Mouse (Mus musculus): ENCODE data around the gene Gsdma. TPM values are rescaled to one million over a fixed set of nuclear protein-coding genes. Genes with fewer than 3 reads are reported as not detected.
"Not testable (repeated sequence)": the region's sequence is repeated elsewhere in the genome, so short reads cannot be mapped to it uniquely, and the experiment has no call there.

Gene Gsdma
- polyA plus RNA-seq, 1 experiment from 2014 or later: 0.05 TPM

DNA sequence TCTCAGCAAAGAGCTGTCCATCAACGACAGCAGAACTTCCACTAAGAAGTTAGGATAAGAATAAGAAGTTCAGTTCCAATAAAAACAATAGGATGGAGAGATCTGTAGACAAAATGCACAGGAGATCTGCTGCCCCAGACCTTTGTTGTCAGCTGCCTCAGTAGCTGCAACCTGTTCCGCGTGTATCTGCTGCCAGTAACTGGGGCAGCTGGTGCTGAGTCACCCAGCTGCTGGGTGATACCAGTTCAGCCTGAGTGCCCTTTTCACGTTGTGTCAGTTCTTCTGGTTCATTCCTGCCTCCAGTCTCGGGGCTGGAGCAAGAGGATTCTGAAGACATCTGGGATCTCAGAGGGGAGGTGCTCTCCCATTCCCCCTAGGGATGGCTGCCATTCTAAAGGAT is 7.7 kb downstream of the Gsdma start:
- DNase-seq (ENCODE audit: low spot score): no peak
- H3K9me3 ChIP-seq (ENCODE audit: control insufficient read depth, low read length): no peaks in the 10 kb centered on the region
- no peaks in the 10 kb centered on the region; the same call in 1 of the 2 replicates for H3K27me3 ChIP-seq (ENCODE audit: control insufficient read depth, insufficient read depth, low read length)
- H3K4me3 ChIP-seq (ENCODE audit: low read depth, low read length): no peak overlapping the region
- H3K4me1 ChIP-seq (ENCODE audit: control insufficient read depth, insufficient read depth, low read length): no peaks in the 10 kb centered on the region
- H3K4me2 ChIP-seq (ENCODE audit: low read depth, severe bottlenecking): no peak overlapping the region
- no peak overlapping the region for H3K27ac ChIP-seq (replicated peaks; ENCODE audit: low read depth, low read length)
- WGBS: 57% methylated on average over 5 of the region's 5 CpGs
- H3K9ac ChIP-seq (ENCODE audit: low read length): no peak overlapping the region
- H3K36me3 ChIP-seq (ENCODE audit: control insufficient read depth, insufficient read depth, low read length): no peaks in the 10 kb centered on the region
- no peak for ATAC-seq (ENCODE audit: insufficient number of reproducible peaks, low FRiP score, low TSS enrichment, low read depth)

DNA sequence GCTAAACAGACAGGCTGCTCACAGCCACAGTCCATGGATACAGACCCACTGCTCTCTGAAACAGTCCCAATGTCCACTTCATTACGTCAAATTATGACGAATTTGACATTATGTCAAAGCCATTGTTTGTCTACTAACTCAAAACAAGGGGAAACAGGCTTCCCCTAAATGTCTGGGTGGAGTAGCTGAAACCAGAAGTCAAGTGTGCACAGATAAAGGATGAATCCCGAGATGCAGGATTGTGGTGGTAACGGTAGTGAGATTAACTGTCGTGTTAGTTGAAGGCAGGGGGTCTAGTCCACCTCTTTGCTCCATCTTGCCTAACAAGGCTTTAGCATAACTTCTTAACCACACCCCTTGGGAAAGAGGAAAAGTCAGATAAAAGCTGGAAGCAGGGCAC is 8.3 kb downstream of the Gsdma start:
- Histone ChIP-seq H3K4me3 (ENCODE audit: low read depth, low read length) (no peak overlapping the region), H3K9ac (ENCODE audit: low read length) (no peak overlapping the region), H3K4me1 (ENCODE audit: control insufficient read depth, insufficient read depth, low read length) (no peaks in the 10 kb centered on the region), H3K36me3 (ENCODE audit: control insufficient read depth, insufficient read depth, low read length) (no peaks in the 10 kb centered on the region), H3K27ac (replicated peaks; ENCODE audit: low read depth, low read length) (no peak overlapping the region), H3K9me3 (ENCODE audit: control insufficient read depth, low read length) (no peaks in the 10 kb centered on the region), H3K4me2 (ENCODE audit: low read depth, severe bottlenecking) (no peak overlapping the region), H3K27me3 (ENCODE audit: control insufficient read depth, insufficient read depth, low read length) (no peaks in the 10 kb centered on the region; the same call in 1 of the 2 replicates)
- 90% methylated on average over 5 of the region's 5 CpGs for WGBS
- DNase-seq (ENCODE audit: low spot score) (no peak), ATAC-seq (ENCODE audit: insufficient number of reproducible peaks, low FRiP score, low TSS enrichment, low read depth) (no peak)

DNA sequence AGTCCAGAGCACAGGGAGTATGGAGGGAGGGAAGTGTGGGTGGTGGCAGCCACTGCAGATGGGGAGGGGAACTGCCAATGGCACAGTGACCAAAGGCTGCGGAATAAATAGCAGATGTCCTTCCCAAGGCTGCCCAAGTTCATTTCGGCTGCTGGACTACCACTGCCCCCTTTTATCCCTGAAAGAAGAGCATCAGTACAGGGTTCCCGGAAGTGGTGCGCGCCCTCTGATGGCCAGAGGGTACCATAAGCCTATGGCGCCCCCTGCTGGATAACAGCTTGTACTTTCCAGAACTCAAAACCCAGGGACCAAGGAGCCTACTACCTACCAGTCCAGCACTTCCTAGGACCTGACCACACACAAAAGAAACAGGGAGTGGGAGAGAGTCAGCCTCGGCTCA is 9.0 kb downstream of the Gsdma start:
- ATAC-seq (ENCODE audit: insufficient number of reproducible peaks, low FRiP score, low TSS enrichment, low read depth): not testable (repeated sequence)

DNA sequence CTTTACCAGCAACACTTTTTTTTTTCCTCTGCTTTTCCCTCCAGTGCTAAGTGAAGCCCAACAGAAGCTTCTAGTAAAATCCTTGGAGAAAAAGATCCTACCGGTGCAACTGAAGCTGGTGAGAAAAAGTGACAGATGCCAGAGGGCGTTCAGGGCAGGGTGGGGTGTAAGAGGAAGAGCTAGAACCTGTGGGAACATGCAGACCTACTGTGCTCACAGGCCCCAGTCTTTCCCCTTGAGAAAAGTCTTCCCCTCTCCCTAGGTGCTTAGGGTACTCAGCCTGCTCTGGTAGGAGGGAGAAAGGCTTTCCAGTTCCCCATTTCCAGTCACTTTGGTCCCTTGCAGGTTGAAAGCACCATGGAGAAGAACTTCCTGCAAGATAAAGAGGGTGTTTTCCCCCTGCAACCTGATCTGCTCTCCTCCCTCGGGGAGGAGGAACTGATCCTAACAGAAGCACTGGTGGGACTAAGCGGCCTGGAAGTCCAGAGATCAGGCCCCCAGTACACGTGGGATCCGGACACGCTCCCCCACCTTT is 11.7 kb downstream of the Gsdma start:
- no peak overlapping the region for H3K9ac ChIP-seq (ENCODE audit: low read length)
- no peak for ATAC-seq (ENCODE audit: insufficient number of reproducible peaks, low FRiP score, low TSS enrichment, low read depth)

More for the DNA sequence above, 9.0 kb downstream of the Gsdma start:
- H3K4me2 ChIP-seq (ENCODE audit: low read depth, severe bottlenecking); H3K4me3 ChIP-seq (ENCODE audit: low read depth, low read length); H3K9me3 ChIP-seq (ENCODE audit: control insufficient read depth, low read length); H3K9ac ChIP-seq (ENCODE audit: low read length); H3K27ac ChIP-seq (replicated peaks; ENCODE audit: low read depth, low read length); H3K36me3 ChIP-seq (ENCODE audit: control insufficient read depth, insufficient read depth, low read length); H3K27me3 ChIP-seq (ENCODE audit: control insufficient read depth, insufficient read depth, low read length); H3K4me1 ChIP-seq (ENCODE audit: control insufficient read depth, insufficient read depth, low read length): not testable (repeated sequence)
- 6% methylated on average over 6 of the region's 7 CpGs for WGBS
- DNase-seq (ENCODE audit: low spot score): peak; percentile 70

DNA sequence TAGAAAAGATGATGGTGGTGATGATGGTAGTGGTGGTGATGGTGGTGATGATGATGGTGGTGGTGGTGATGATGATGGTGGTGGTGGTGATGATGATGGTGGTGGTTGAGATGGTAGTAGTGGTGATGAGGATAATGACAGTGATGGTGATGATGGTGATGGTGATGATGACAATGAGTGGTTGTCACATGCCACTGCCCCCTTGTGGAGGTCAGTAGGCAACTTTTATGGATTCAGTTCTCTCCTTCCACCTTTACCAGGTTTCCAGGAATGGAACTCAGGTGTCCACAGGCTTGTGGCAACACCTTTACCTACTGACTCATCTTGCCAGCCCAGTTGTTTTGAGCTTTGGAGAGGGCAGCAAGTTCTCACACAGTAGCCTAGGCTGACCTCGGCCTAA is 15.9 kb downstream of the Gsdma start:
- H3K4me1 ChIP-seq (ENCODE audit: control insufficient read depth, insufficient read depth, low read length): peaks cover 4% of the 10 kb centered on the region; the same call in 1 of the 2 replicates
- DNase-seq (ENCODE audit: low spot score): no peak
- no peaks in the 10 kb centered on the region for H3K36me3 ChIP-seq (ENCODE audit: control insufficient read depth, insufficient read depth, low read length)
- H3K27ac ChIP-seq (replicated peaks; ENCODE audit: low read depth, low read length): no peak overlapping the region
- no peak for ATAC-seq (ENCODE audit: insufficient number of reproducible peaks, low FRiP score, low TSS enrichment, low read depth)
- H3K9me3 ChIP-seq (ENCODE audit: control insufficient read depth, low read length): no peaks in the 10 kb centered on the region
- no peak overlapping the region for H3K4me2 ChIP-seq (ENCODE audit: low read depth, severe bottlenecking)
- no peak overlapping the region for H3K9ac ChIP-seq (ENCODE audit: low read length)
- no peaks in the 10 kb centered on the region for H3K27me3 ChIP-seq (ENCODE audit: control insufficient read depth, insufficient read depth, low read length)
- WGBS: 88% methylated on average over 1 of the region's 1 CpGs
- no peak overlapping the region for H3K4me3 ChIP-seq (ENCODE audit: low read depth, low read length)

More for the DNA sequence above, 11.7 kb downstream of the Gsdma start:
- H3K27me3 ChIP-seq (ENCODE audit: control insufficient read depth, insufficient read depth, low read length): no peaks in the 10 kb centered on the region
- H3K36me3 ChIP-seq (ENCODE audit: control insufficient read depth, insufficient read depth, low read length): no peaks in the 10 kb centered on the region
- no peaks in the 10 kb centered on the region for H3K9me3 ChIP-seq (ENCODE audit: control insufficient read depth, low read length)
- no peak overlapping the region for H3K4me3 ChIP-seq (ENCODE audit: low read depth, low read length)
- H3K4me2 ChIP-seq (ENCODE audit: low read depth, severe bottlenecking): no peak overlapping the region
- no peak for DNase-seq (ENCODE audit: low spot score)
- no peak overlapping the region for H3K27ac ChIP-seq (replicated peaks; ENCODE audit: low read depth, low read length)
- WGBS: 39% methylated on average over 7 of the region's 7 CpGs
- H3K4me1 ChIP-seq (ENCODE audit: control insufficient read depth, insufficient read depth, low read length): no peaks in the 10 kb centered on the region

DNA sequence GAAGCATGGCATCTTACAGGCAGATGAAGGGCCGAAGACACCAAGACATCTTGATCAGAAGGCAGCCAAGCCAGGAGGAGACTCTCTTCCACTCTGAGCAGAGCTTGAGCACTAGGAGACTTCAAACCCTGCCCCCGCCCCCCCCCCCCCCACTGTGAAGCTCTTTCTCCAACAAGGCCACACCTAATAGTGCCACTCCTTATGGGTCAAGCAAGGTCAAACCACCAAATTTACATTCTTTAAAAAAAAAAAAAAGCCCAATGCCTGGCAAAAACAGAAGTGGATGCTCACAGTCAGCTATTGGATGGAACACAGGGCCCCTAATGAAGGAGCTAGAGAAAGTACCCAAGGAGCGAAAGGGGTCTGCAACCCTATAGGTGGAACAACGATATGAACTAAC is 16.4 kb downstream of the Gsdma start:
- H3K27ac ChIP-seq (replicated peaks; ENCODE audit: low read depth, low read length); H3K9me3 ChIP-seq (ENCODE audit: control insufficient read depth, low read length); H3K4me1 ChIP-seq (ENCODE audit: control insufficient read depth, insufficient read depth, low read length); H3K27me3 ChIP-seq (ENCODE audit: control insufficient read depth, insufficient read depth, low read length); DNase-seq (ENCODE audit: low spot score); H3K36me3 ChIP-seq (ENCODE audit: control insufficient read depth, insufficient read depth, low read length); ATAC-seq (ENCODE audit: insufficient number of reproducible peaks, low FRiP score, low TSS enrichment, low read depth); H3K4me2 ChIP-seq (ENCODE audit: low read depth, severe bottlenecking); H3K4me3 ChIP-seq (ENCODE audit: low read depth, low read length); H3K9ac ChIP-seq (ENCODE audit: low read length): not testable (repeated sequence)
- WGBS: 84% methylated on average over 4 of the region's 4 CpGs

DNA sequence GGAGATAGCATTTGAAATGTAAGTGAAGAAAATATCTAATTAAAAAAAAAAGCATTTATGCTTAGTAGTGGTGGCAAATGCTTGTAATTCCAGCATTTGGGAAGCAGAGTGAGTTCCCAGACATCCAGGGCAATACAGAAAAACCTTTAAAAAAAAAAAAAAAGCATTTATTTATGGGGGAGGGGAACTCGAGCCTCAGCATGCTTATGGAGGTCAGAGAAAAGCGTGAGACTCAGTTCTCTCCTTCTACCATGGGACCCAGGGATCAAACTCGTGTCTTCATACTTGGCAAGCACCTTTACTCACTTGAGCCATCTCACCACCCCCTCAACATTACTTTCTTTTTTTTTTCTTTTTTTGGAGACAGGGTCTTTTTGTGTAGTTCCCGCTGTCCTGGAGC is 17.0 kb downstream of the Gsdma start:
- peaks cover 6% of the 10 kb centered on the region; the same call in 1 of the 2 replicates for H3K36me3 ChIP-seq (ENCODE audit: control insufficient read depth, insufficient read depth, low read length)
- H3K27ac ChIP-seq (replicated peaks; ENCODE audit: low read depth, low read length): no peak overlapping the region
- 87% methylated on average over 4 of the region's 4 CpGs for WGBS
- no peaks in the 10 kb centered on the region for H3K9me3 ChIP-seq (ENCODE audit: control insufficient read depth, low read length)
- no peak overlapping the region for H3K4me2 ChIP-seq (ENCODE audit: low read depth, severe bottlenecking)
- no peak for ATAC-seq (ENCODE audit: insufficient number of reproducible peaks, low FRiP score, low TSS enrichment, low read depth)
- H3K27me3 ChIP-seq (ENCODE audit: control insufficient read depth, insufficient read depth, low read length): no peaks in the 10 kb centered on the region
- no peak overlapping the region for H3K4me3 ChIP-seq (ENCODE audit: low read depth, low read length)
- H3K4me1 ChIP-seq (ENCODE audit: control insufficient read depth, insufficient read depth, low read length): peaks cover 4% of the 10 kb centered on the region; the same call in 1 of the 2 replicates
- no peak for DNase-seq (ENCODE audit: low spot score)
- H3K9ac ChIP-seq (ENCODE audit: low read length): no peak overlapping the region

DNA sequence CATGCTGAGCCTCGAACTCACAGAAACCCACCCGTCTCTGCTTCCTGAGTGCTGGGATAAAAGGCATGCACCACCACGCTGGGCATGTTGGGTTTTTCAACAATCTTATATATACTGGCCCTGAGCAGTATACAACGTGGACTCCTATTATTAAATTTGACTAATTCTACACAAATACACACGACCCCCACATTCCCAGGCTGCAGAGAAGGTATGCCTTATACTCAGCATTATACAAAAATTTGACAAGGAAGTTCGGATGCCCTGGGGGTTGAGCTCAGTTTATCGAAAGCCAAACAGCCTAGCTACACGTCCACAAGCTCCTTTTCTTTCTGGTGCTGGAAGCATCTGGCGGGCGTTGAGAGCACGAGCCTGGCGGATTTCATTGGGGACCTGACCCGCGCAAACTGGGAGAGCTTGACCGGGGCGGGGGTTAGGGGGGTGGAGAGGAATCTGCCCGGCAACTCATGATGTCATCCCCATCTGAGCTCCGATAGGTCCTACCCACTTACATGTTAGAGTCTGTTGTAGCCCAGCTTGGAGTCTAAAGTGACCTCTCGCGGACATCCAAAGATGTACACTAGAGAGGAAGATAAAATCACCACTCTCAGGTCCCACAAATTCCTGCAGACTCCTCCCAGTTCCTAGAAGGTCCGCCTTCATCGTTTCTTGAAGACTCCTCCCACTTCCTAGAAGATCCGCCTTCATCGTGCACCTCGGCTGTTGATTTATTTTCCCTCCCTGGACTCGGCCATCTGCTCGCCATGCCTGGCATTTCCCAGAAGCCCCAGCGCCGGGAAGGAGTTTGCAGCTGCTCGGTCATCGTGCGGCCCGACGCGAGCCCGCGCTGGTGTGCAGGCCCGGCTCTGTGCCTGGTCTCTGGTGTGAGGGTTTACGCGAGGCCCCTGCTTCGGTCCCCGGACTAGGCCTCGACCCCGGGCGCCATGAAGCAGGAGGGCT is 17.9 kb downstream of the Gsdma start, which contains the start of gene Psmd3:
Psmd3 (plus strand) TSS at position 769 of the 960 bp plus-strand sequence.
- WGBS: 5% methylated on average over 45 of the region's 45 CpGs
- peak within 1 kb of the TSS; percentile 97 for H3K4me3 ChIP-seq (ENCODE audit: low read depth, low read length)
- peak; percentile 98 for DNase-seq (ENCODE audit: low spot score)
- no peaks in the 10 kb centered on the region for H3K9me3 ChIP-seq (ENCODE audit: control insufficient read depth, low read length)
- no peaks in the 10 kb centered on the region for H3K27me3 ChIP-seq (ENCODE audit: control insufficient read depth, insufficient read depth, low read length)
- peak within 1 kb of the TSS; percentile 76 for H3K4me2 ChIP-seq (ENCODE audit: low read depth, severe bottlenecking)
- H3K9ac ChIP-seq (ENCODE audit: low read length): peak within 1 kb of the TSS; percentile 92
- peak; percentile 93 for ATAC-seq (ENCODE audit: insufficient number of reproducible peaks, low FRiP score, low TSS enrichment, low read depth)
- H3K27ac ChIP-seq (replicated peaks; ENCODE audit: low read depth, low read length): peak within 1 kb of the TSS; percentile 39; the same call in 1 of the 2 replicates
- peaks cover 13% of the 10 kb centered on the region; the same call in 1 of the 2 replicates for H3K36me3 ChIP-seq (ENCODE audit: control insufficient read depth, insufficient read depth, low read length)
- peaks cover 4% of the 10 kb centered on the region; the same call in 1 of the 2 replicates for H3K4me1 ChIP-seq (ENCODE audit: control insufficient read depth, insufficient read depth, low read length)

All from limb, embryonic 11.5 days (tissue).